Mouse (Mus musculus): Measurements from ENCODE around the gene Rsad1. TPM values are rescaled to one million over a fixed set of nuclear protein-coding genes. Genes with fewer than 3 reads are reported as not detected.
A peak's percentile ranks its signal among the peaks of the same experiment; 100 is the strongest.

The Rsad1 gene
- total and polyA plus RNA-seq, 3 experiments = 4.2 to 5.6 (median 4.8) TPM

DNA sequence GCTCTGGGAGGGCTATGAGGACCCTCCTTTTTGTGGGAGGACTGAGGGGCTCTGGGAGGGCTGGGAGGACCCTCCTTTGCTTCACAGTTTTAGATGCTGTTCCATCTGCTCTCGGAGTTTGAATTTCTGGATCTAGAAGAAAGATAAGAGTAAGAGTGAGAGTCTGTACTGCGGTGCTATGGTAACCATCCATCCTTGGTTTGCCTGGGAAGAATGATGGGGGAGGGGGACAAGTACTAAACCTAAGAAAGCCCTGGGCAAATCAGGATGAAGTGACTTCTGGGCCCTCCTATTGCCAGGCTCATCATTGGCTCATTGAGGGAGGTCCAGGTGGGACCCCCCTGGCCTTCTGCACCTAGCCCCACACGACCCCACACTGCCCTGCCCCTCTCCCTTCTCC, 9.2 kb upstream of the Rsad1 start:
- H3K27me3 ChIP-seq (ENCODE audit: insufficient read depth, low read length) = no peaks in the 10 kb centered on the region
- no peak overlapping the region for H3K4me3 ChIP-seq (ENCODE audit: low read depth, low read length)
- no peaks in the 10 kb centered on the region for H3K4me1 ChIP-seq (ENCODE audit: insufficient read depth, low read depth, low read length)
- DNase-seq (ENCODE audit: low spot score) = no peak
- no peaks in the 10 kb centered on the region for H3K9me3 ChIP-seq (replicated peaks)
- no peak for ATAC-seq (ENCODE audit: extremely low read depth, insufficient number of reproducible peaks, low FRiP score, poor library complexity, severe bottlenecking)
- TF ChIP-seq GATA2 (IDR thresholded peaks at IDR 0.05; ENCODE audit: borderline replicate concordance, low read depth, low read length) (no peak), GATA1 (IDR thresholded peaks at IDR 0.05; ENCODE audit: borderline replicate concordance, low read length) (no peak), CTCF (IDR thresholded peaks at IDR 0.05; ENCODE audit: low read depth, low read length) (no peak), TAL1 (conservative IDR thresholded peaks at IDR 0.05; ENCODE audit: low read depth, low read length) (no peak), POLR2AphosphoS5 (IDR thresholded peaks at IDR 0.05; ENCODE audit: insufficient replicate concordance, low read depth, low read length) (no peak)
- H3K36me3 ChIP-seq (replicated peaks) = no peaks in the 10 kb centered on the region

DNA sequence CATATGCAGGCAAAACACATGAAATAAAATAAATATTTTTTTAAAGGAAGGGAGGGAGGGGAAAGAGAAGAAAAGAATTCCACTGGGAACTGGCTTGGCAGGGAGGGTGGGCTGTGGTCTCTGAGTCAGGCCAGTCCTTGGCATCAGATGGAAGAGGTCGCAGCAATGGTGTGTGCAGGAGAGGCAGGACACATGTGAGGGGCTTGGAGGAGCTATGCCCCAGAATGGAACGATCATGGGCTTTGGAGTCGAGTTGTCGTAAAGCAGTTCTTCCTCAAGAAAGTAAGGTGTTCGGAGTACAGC, 1.3 kb upstream of the Rsad1 start:
- Histone ChIP-seq H3K27me3 (ENCODE audit: insufficient read depth, low read length) (peaks cover 8% of the 10 kb centered on the region; the same call in 1 of the 2 replicates), H3K9me3 (replicated peaks) (no peaks in the 10 kb centered on the region), H3K4me1 (ENCODE audit: insufficient read depth, low read depth, low read length) (peaks cover 23% of the 10 kb centered on the region), H3K36me3 (replicated peaks) (peaks cover 13% of the 10 kb centered on the region), H3K4me3 (ENCODE audit: low read depth, low read length) (no peak overlapping the region)
- no peak for DNase-seq (ENCODE audit: low spot score)
- no peak for TF ChIP-seq GATA1 (IDR thresholded peaks at IDR 0.05; ENCODE audit: borderline replicate concordance, low read length)
- ATAC-seq (ENCODE audit: extremely low read depth, insufficient number of reproducible peaks, low FRiP score, poor library complexity, severe bottlenecking) = no peak

DNA sequence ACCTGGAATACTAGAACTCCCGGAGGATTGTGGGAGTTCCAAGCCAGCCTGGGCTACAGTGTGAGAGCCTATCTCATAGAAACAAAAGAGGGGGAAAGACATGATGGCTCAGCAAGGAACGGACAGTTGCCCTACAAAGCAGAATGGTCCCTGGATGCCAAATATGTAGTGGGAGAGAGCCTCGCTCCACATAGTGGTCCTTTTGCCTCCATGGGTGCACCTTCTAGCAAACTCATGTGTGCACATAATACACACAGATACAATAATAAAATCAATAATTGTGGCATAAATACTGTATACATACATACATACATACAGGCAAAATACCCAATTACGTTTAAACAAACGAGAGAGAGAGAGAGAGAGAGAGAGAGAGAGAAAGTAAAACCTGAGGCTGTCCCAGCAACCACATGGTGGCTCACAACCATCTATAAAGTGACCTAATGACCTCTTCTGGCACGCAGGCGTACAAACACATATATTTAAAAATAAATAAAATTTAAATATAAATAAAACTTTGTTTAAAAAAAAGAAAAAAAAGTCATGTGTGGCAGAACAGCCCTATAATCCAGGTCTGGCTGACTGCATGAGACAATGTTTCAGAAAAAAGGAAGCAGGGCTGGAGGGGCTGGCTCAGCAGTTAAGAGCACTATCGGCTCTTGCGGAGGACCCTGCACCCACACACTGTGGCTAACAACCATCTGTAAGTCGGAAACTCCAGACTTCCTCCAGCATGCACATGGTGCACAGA, 811 bp upstream of the Rsad1 start:
- Histone ChIP-seq H3K36me3 (replicated peaks) (peaks cover 14% of the 10 kb centered on the region), H3K4me1 (ENCODE audit: insufficient read depth, low read depth, low read length) (peaks cover 23% of the 10 kb centered on the region), H3K27me3 (ENCODE audit: insufficient read depth, low read length) (peaks cover 8% of the 10 kb centered on the region; the same call in 1 of the 2 replicates), H3K4me3 (ENCODE audit: low read depth, low read length) (no peak overlapping the region), H3K9me3 (replicated peaks) (no peaks in the 10 kb centered on the region)
- ATAC-seq (ENCODE audit: extremely low read depth, insufficient number of reproducible peaks, low FRiP score, poor library complexity, severe bottlenecking) (no peak), DNase-seq (ENCODE audit: low spot score) (no peak)
- no peak for TF ChIP-seq TAL1 (conservative IDR thresholded peaks at IDR 0.05; ENCODE audit: low read depth, low read length)
- no peak for TF ChIP-seq GATA1 (IDR thresholded peaks at IDR 0.05; ENCODE audit: borderline replicate concordance, low read length)
- TF ChIP-seq CTCF (IDR thresholded peaks at IDR 0.05; ENCODE audit: low read depth, low read length) = no peak
- no peak for TF ChIP-seq GATA2 (IDR thresholded peaks at IDR 0.05; ENCODE audit: borderline replicate concordance, low read depth, low read length)
- no peak for TF ChIP-seq POLR2AphosphoS5 (IDR thresholded peaks at IDR 0.05; ENCODE audit: insufficient replicate concordance, low read depth, low read length)

DNA sequence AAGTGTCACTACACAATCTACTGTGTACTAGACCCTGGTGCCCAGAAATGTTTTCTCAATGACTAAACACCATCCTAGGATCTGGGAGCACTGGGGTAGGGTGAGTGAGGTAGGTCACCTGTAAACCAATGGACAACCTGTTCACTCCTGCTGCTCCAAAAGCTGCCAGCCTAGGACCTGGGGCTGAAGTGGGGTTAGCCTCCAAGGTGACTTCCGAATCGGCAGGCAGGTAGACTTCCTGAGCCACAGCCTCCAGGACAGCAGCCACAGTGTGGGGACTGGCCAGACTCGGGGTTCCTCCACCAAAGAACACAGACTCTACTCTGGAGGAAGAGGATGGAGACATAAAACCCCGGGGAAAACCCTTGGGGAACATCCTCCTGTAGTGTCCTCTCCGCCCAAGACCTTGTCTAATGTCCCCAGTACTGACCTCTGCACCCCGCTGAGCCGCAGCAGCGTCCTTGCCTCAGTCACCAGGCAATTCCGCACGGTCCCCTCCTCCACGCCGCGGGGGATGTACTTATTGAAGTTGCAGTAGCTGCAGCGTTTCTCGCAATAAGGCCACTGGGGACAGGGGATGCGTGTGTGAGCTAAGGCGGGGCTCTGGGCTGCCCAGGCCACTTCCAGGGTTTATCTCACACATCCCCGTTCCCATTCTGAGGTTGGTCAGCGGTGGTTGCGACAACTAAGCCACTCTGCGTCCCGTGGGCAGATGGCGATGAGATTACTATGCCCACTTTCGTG, 842 bp downstream of the Rsad1 start:
- ATAC-seq (ENCODE audit: extremely low read depth, insufficient number of reproducible peaks, low FRiP score, poor library complexity, severe bottlenecking) (no peak), DNase-seq (ENCODE audit: low spot score) (peak; percentile 54)
- TF ChIP-seq GATA2 (IDR thresholded peaks at IDR 0.05; ENCODE audit: borderline replicate concordance, low read depth, low read length) (no peak), GATA1 (IDR thresholded peaks at IDR 0.05; ENCODE audit: borderline replicate concordance, low read length) (no peak), POLR2AphosphoS5 (IDR thresholded peaks at IDR 0.05; ENCODE audit: insufficient replicate concordance, low read depth, low read length) (no peak), TAL1 (conservative IDR thresholded peaks at IDR 0.05; ENCODE audit: low read depth, low read length) (no peak), CTCF (IDR thresholded peaks at IDR 0.05; ENCODE audit: low read depth, low read length) (no peak)
- no peaks in the 10 kb centered on the region for H3K9me3 ChIP-seq (replicated peaks)
- H3K4me1 ChIP-seq (ENCODE audit: insufficient read depth, low read depth, low read length) = peaks cover 23% of the 10 kb centered on the region
- peak overlapping the region; percentile 74 for H3K4me3 ChIP-seq (ENCODE audit: low read depth, low read length)
- peaks cover 31% of the 10 kb centered on the region for H3K36me3 ChIP-seq (replicated peaks)
- H3K27me3 ChIP-seq (ENCODE audit: insufficient read depth, low read length) = peaks cover 8% of the 10 kb centered on the region; the same call in 1 of the 2 replicates

DNA sequence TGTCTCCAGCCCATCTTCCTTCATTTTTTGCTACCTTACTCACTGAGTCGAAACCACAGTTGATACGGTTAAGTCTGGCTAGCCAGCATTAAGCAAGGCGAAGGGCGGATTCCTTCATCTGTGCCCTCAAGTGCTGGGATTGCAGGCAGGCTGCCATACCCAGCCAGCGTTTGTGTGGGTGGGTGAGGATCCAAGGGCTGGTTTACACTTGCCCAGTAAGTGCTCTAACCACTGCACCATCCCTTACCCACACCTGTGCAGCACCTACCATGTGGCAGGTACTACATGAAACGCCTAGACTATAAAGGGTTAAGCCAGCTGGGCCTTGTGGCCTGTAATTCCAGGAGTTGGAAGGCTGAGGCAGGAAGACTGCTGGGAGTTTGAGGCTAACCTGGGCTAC, 1.8 kb downstream of the Rsad1 start:
- H3K36me3 ChIP-seq (replicated peaks) = peaks cover 40% of the 10 kb centered on the region
- H3K4me3 ChIP-seq (ENCODE audit: low read depth, low read length) = no peak overlapping the region
- no peaks in the 10 kb centered on the region for H3K9me3 ChIP-seq (replicated peaks)
- ATAC-seq (ENCODE audit: extremely low read depth, insufficient number of reproducible peaks, low FRiP score, poor library complexity, severe bottlenecking) (no peak), DNase-seq (ENCODE audit: low spot score) (no peak)
- peaks cover 23% of the 10 kb centered on the region for H3K4me1 ChIP-seq (ENCODE audit: insufficient read depth, low read depth, low read length)
- TF ChIP-seq GATA1 (IDR thresholded peaks at IDR 0.05; ENCODE audit: borderline replicate concordance, low read length) (no peak), CTCF (IDR thresholded peaks at IDR 0.05; ENCODE audit: low read depth, low read length) (no peak), GATA2 (IDR thresholded peaks at IDR 0.05; ENCODE audit: borderline replicate concordance, low read depth, low read length) (no peak), POLR2AphosphoS5 (IDR thresholded peaks at IDR 0.05; ENCODE audit: insufficient replicate concordance, low read depth, low read length) (no peak), TAL1 (conservative IDR thresholded peaks at IDR 0.05; ENCODE audit: low read depth, low read length) (no peak)
- peaks cover 8% of the 10 kb centered on the region; the same call in 1 of the 2 replicates for H3K27me3 ChIP-seq (ENCODE audit: insufficient read depth, low read length)

DNA sequence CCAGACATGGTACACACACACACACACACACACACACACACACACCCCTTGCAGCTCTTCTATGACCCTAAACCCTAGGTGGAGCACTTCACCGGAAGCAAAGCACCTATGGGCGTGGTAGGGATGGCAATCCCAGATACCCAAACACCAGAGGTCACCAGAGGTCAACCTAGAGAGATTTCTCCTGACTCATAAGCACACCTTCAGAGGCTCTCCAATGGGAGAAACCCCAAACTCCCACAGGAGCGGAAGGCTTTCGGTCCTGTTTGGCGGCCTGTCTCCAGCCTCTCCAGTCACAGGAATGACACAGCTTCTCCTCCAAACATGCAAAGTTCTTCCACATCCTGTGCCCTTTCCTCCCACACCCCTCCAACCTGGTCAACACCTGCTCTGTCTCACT, 2.7 kb downstream of the Rsad1 start:
- TF ChIP-seq GATA1 (IDR thresholded peaks at IDR 0.05; ENCODE audit: borderline replicate concordance, low read length) (no peak), TAL1 (conservative IDR thresholded peaks at IDR 0.05; ENCODE audit: low read depth, low read length) (no peak), POLR2AphosphoS5 (IDR thresholded peaks at IDR 0.05; ENCODE audit: insufficient replicate concordance, low read depth, low read length) (no peak), CTCF (IDR thresholded peaks at IDR 0.05; ENCODE audit: low read depth, low read length) (no peak), GATA2 (IDR thresholded peaks at IDR 0.05; ENCODE audit: borderline replicate concordance, low read depth, low read length) (no peak)
- DNase-seq (ENCODE audit: low spot score) (no peak), ATAC-seq (ENCODE audit: extremely low read depth, insufficient number of reproducible peaks, low FRiP score, poor library complexity, severe bottlenecking) (no peak)

More for the DNA sequence above, 2.7 kb downstream of the Rsad1 start:
- H3K36me3 ChIP-seq (replicated peaks) = peaks cover 47% of the 10 kb centered on the region
- peaks cover 8% of the 10 kb centered on the region; the same call in 1 of the 2 replicates for H3K27me3 ChIP-seq (ENCODE audit: insufficient read depth, low read length)
- H3K4me1 ChIP-seq (ENCODE audit: insufficient read depth, low read depth, low read length) = peaks cover 23% of the 10 kb centered on the region
- H3K9me3 ChIP-seq (replicated peaks) = no peaks in the 10 kb centered on the region
- H3K4me3 ChIP-seq (ENCODE audit: low read depth, low read length) = no peak overlapping the region

All from G1E (cell line).